Mouse (Mus musculus) MEL (cell line): ENCODE measurements at regions not wholly inside any gene's neighbourhood (a gene's known extent, or its start where the extent isn't known, plus 50 kb on each side); places are given as distances from the start of the nearest gene placed in this dataset.

Experiments used
- DNase-seq: peaks from one replicate; pipeline ENCODE4 v3.0.0; 2011; ENCODE audit warnings: low read depth, low spot score
- H3K27ac ChIP-seq: 2 replicates; pipeline ENCODE4 v1.5.1; 2012; ENCODE audit warnings: low read depth, mild to moderate bottlenecking, control low read depth, low read length, moderate library complexity; ENCODE audit not compliant: control insufficient read depth
- H3K27me3 ChIP-seq, 2 experiments: fragments of 150-350 bp in 1 of 2; sonication (generic) in 1 of 2; 2 replicates each; pipeline ENCODE4 v1.6.1; 2012; ENCODE audit warnings: low read length in 2 of 2, mild to moderate bottlenecking in 2 of 2, improper control_type of control experiment in 1 of 2, moderate library complexity in 1 of 2; ENCODE audit not compliant: insufficient read depth in 2 of 2, control insufficient read depth in 1 of 2
- H3K36me3 ChIP-seq, 2 experiments: 2 replicates each; pipeline ENCODE4 v1.6.1; 2012 to 2014; ENCODE audit warnings: low read length in 2 of 2, improper control_type of control experiment in 1 of 2, inconsistent platforms in 1 of 2, mild to moderate bottlenecking in 1 of 2; ENCODE audit not compliant: insufficient read depth in 2 of 2, control insufficient read depth in 1 of 2
- H3K4me1 ChIP-seq, 2 experiments: fragments of 150-350 bp in 1 of 2; sonication (generic) in 1 of 2; 2 replicates each; pipeline ENCODE4 v1.6.1; 2012; ENCODE audit warnings: low read length in 2 of 2, improper control_type of control experiment in 1 of 2, mild to moderate bottlenecking in 1 of 2; ENCODE audit not compliant: insufficient read depth in 2 of 2, control insufficient read depth in 1 of 2
- H3K4me3 ChIP-seq, 2 experiments: fragments of 150-350 bp in 1 of 2; sonication (generic) in 1 of 2; 2 replicates each; pipeline ENCODE4 v1.5.1; 2012; ENCODE audit warnings: low read depth in 2 of 2, low read length in 2 of 2, mild to moderate bottlenecking in 2 of 2, moderate library complexity in 2 of 2, control low read depth in 1 of 2, improper control_type of control experiment in 1 of 2; ENCODE audit not compliant: control insufficient read depth in 1 of 2, insufficient read depth in 1 of 2
- H3K79me2 ChIP-seq: 2 replicates; pipeline ENCODE4 v1.6.1; 2012; ENCODE audit warnings: mild to moderate bottlenecking, low read length, moderate library complexity; ENCODE audit not compliant: control insufficient read depth, poor library complexity, insufficient read depth
- H3K9ac ChIP-seq: 2 replicates; pipeline ENCODE4 v1.6.1; 2012; ENCODE audit warnings: low read depth, mild to moderate bottlenecking, control low read depth, low read length, moderate library complexity; ENCODE audit not compliant: control insufficient read depth, poor library complexity, severe bottlenecking
- H3K9me3 ChIP-seq: fragments of 150-350 bp; sonication (generic); replicated peaks from 2 replicates; pipeline ENCODE4 v1.6.1; 2012; ENCODE audit warnings: mild to moderate bottlenecking, low read length, improper control_type of control experiment, moderate library complexity; ENCODE audit not compliant: insufficient read depth
- BHLHE40 ChIP-seq: IDR thresholded peaks from 2 replicates; pipeline ENCODE4 v1.6.1; 2012; ENCODE audit warnings: low read depth, mild to moderate bottlenecking, inconsistent platforms, low read length, improper control_type of control experiment, borderline replicate concordance
- CHD1 ChIP-seq: IDR thresholded peaks from 2 replicates; pipeline ENCODE4 v1.6.1; 2012; ENCODE audit warnings: low read depth, mild to moderate bottlenecking, inconsistent platforms, low read length, improper control_type of control experiment
- CTCF ChIP-seq, 3 experiments: IDR thresholded peaks in 2 of 3; conservative IDR thresholded peaks in 1 of 3; 2 replicates each; pipeline ENCODE4 v1.5.1; 2011 to 2012; ENCODE audit warnings: low read length in 3 of 3, low read depth in 2 of 3, mild to moderate bottlenecking in 2 of 3, improper control_type of control experiment in 1 of 3, inconsistent platforms in 1 of 3, mixed read lengths in 1 of 3, moderate library complexity in 1 of 3; ENCODE audit not compliant: control insufficient read depth in 1 of 3, insufficient read depth in 1 of 3, poor library complexity in 1 of 3, severe bottlenecking in 1 of 3
- E2F4 ChIP-seq: IDR thresholded peaks from 2 replicates; pipeline ENCODE4 v1.6.1; 2011; ENCODE audit warnings: low read depth, low read length, improper control_type of control experiment, borderline replicate concordance
- GATA1 ChIP-seq: IDR thresholded peaks from 2 replicates; pipeline ENCODE4 v1.6.1; 2011; ENCODE audit warnings: low read depth, low read length, improper control_type of control experiment
- HCFC1 ChIP-seq: IDR thresholded peaks from 2 replicates; pipeline ENCODE4 v1.6.1; 2012; ENCODE audit warnings: low read depth, mild to moderate bottlenecking, inconsistent platforms, low read length, improper control_type of control experiment, moderate library complexity
- KAT2A ChIP-seq: conservative IDR thresholded peaks from 2 replicates; pipeline ENCODE4 v1.6.1; 2012; ENCODE audit warnings: low read depth, low read length, improper control_type of control experiment, inconsistent platforms
- MEF2A ChIP-seq: IDR thresholded peaks from 2 replicates; pipeline ENCODE4 v1.6.1; 2014; ENCODE audit warnings: low read depth, mild to moderate bottlenecking, inconsistent platforms, low read length, improper control_type of control experiment; ENCODE audit not compliant: poor library complexity, insufficient replicate concordance, severe bottlenecking; ENCODE audit errors: extremely low read depth
- MXI1 ChIP-seq: IDR thresholded peaks from 2 replicates; pipeline ENCODE4 v1.6.1; 2011; ENCODE audit warnings: mild to moderate bottlenecking, low read depth, low read length, improper control_type of control experiment
- MYB ChIP-seq: IDR thresholded peaks from 2 replicates; pipeline ENCODE4 v1.6.1; 2011; ENCODE audit warnings: mild to moderate bottlenecking, low read depth, low read length, improper control_type of control experiment
- POLR2A ChIP-seq, 2 experiments: IDR thresholded peaks; 2 replicates each; pipeline ENCODE4 v1.6.1; 2011 to 2012; ENCODE audit warnings: low read length in 2 of 2, mild to moderate bottlenecking in 2 of 2, control low read depth in 1 of 2, improper control_type of control experiment in 1 of 2, low read depth in 1 of 2, moderate library complexity in 1 of 2; ENCODE audit not compliant: control insufficient read depth in 1 of 2, insufficient read depth in 1 of 2, poor library complexity in 1 of 2
- POLR2AphosphoS2 ChIP-seq: IDR thresholded peaks from 2 replicates; pipeline ENCODE4 v1.6.1; 2011; ENCODE audit warnings: low read length, improper control_type of control experiment
- TCF12 ChIP-seq: IDR thresholded peaks from 2 replicates; pipeline ENCODE4 v1.6.1; 2014; ENCODE audit warnings: low read depth, mild to moderate bottlenecking, inconsistent platforms, low read length, improper control_type of control experiment, moderate library complexity
- UBTF ChIP-seq: IDR thresholded peaks from 2 replicates; pipeline ENCODE4 v1.6.1; 2012; ENCODE audit warnings: low read depth, mild to moderate bottlenecking, inconsistent platforms, low read length, improper control_type of control experiment, moderate library complexity, borderline replicate concordance; ENCODE audit not compliant: insufficient read depth
- USF1 ChIP-seq: IDR thresholded peaks from 2 replicates; pipeline ENCODE4 v1.6.1; 2014; ENCODE audit warnings: low read depth, mild to moderate bottlenecking, inconsistent platforms, low read length, improper control_type of control experiment, moderate library complexity
- USF2 ChIP-seq, 2 experiments: IDR thresholded peaks; 2 replicates each; pipeline ENCODE4 v1.6.1; 2011 to 2012; ENCODE audit warnings: improper control_type of control experiment in 2 of 2, low read length in 2 of 2, borderline replicate concordance in 1 of 2, inconsistent platforms in 1 of 2, low read depth in 1 of 2, mild to moderate bottlenecking in 1 of 2; ENCODE audit not compliant: insufficient read depth in 1 of 2

- DNase-seq, result no peak
- Histone ChIP-seq H3K79me2 (no peaks in the 10 kb centered on the region), H3K36me3 (no peaks in the 10 kb centered on the region), H3K9ac (no peak overlapping the region), H3K27me3 (no peaks in the 10 kb centered on the region), H3K9me3 (no peaks in the 10 kb centered on the region), H3K27ac (no peak overlapping the region), H3K4me3 (no peak overlapping the region), H3K4me1 (no peaks in the 10 kb centered on the region)
- TF ChIP-seq USF2 (IDR thresholded peaks at IDR 0.05; ENCODE audit: borderline replicate concordance in 1 of 2, insufficient read depth in 1 of 2, low read depth in 1 of 2, low read length in 2 of 2) (no peak), CHD1 (no peak), POLR2A (IDR thresholded peaks at IDR 0.05; ENCODE audit: control insufficient read depth in 1 of 2, insufficient read depth in 1 of 2, low read depth in 1 of 2, low read length in 2 of 2, poor library complexity in 1 of 2) (no peak), POLR2AphosphoS2 (no peak)
These were observed 147.6 kb downstream of the Bmp7 start for GRCm38 (mm10) chr2:172792555-172792954.

- H3K27me3 ChIP-seq, result no peaks in the 10 kb centered on the region
- H3K36me3 ChIP-seq, result no peaks in the 10 kb centered on the region
- no peak overlapping the region for H3K27ac ChIP-seq
- H3K79me2 ChIP-seq, result no peaks in the 10 kb centered on the region
- H3K9me3 ChIP-seq, result no peaks in the 10 kb centered on the region
- no peak overlapping the region for H3K4me3 ChIP-seq
- no peak for DNase-seq
- H3K9ac ChIP-seq, result no peak overlapping the region
- TF ChIP-seq BHLHE40 (no peak), CHD1 (no peak), GATA1 (no peak), KAT2A (no peak), TCF12 (no peak), UBTF (no peak), E2F4 (no peak), POLR2AphosphoS2 (no peak), CTCF (IDR thresholded peaks at IDR 0.05 in 2 of 3, conservative IDR thresholded peaks at IDR 0.05 in 1 of 3; ENCODE audit: control insufficient read depth in 1 of 3, insufficient read depth in 1 of 3, low read depth in 2 of 3, low read length in 3 of 3, poor library complexity in 1 of 3, severe bottlenecking in 1 of 3) (no peak), POLR2A (IDR thresholded peaks at IDR 0.05; ENCODE audit: control insufficient read depth in 1 of 2, insufficient read depth in 1 of 2, low read depth in 1 of 2, low read length in 2 of 2, poor library complexity in 1 of 2) (no peak), HCFC1 (no peak), MXI1 (no peak), MEF2A (no peak), USF1 (no peak), MYB (no peak)
- no peaks in the 10 kb centered on the region for H3K4me1 ChIP-seq
These were observed 146.1 kb downstream of the Bmp7 start for GRCm38 (mm10) chr2:172793991-172794390.
